Mouse (Mus musculus) CH12.LX (cell line): ENCODE results near the gene Olfr56.

Experiments used
- CTCF ChIP-seq, 2 experiments: IDR thresholded peaks in 1 of 2; conservative IDR thresholded peaks in 1 of 2; 2 replicates each; pipeline ENCODE4 v1.5.1; 2011 to 2012; ENCODE audit warnings: low read depth in 2 of 2, low read length in 2 of 2, improper control_type of control experiment in 1 of 2, inconsistent platforms in 1 of 2, mild to moderate bottlenecking in 1 of 2, moderate library complexity in 1 of 2
- EP300 ChIP-seq: IDR thresholded peaks from 2 replicates; pipeline ENCODE4 v1.6.1; 2011; ENCODE audit warnings: low read length, improper control_type of control experiment
- ETS1 ChIP-seq: conservative IDR thresholded peaks from 2 replicates; pipeline ENCODE4 v1.6.1; 2012; ENCODE audit warnings: low read depth, mild to moderate bottlenecking, inconsistent platforms, low read length, improper control_type of control experiment, moderate library complexity
- JUN ChIP-seq: IDR thresholded peaks from 2 replicates; pipeline ENCODE4 v1.6.1; 2011; ENCODE audit warnings: low read depth, mild to moderate bottlenecking, low read length, improper control_type of control experiment, moderate library complexity; ENCODE audit not compliant: insufficient read depth
- JUND ChIP-seq: conservative IDR thresholded peaks from 2 replicates; pipeline ENCODE4 v1.6.1; 2011; ENCODE audit warnings: low read depth, low read length, improper control_type of control experiment
- MYC ChIP-seq: IDR thresholded peaks from 2 replicates; pipeline ENCODE4 v1.6.1; 2011; ENCODE audit warnings: low read depth, mild to moderate bottlenecking, improper control_type of control experiment, low read length
- NELFE ChIP-seq: IDR thresholded peaks from 2 replicates; pipeline ENCODE4 v1.6.1; 2011; ENCODE audit warnings: low read depth, low read length, improper control_type of control experiment
- ZC3H11A ChIP-seq: IDR thresholded peaks from 2 replicates; pipeline ENCODE4 v1.6.1; 2012; ENCODE audit warnings: low read depth, mild to moderate bottlenecking, inconsistent platforms, low read length, improper control_type of control experiment

GRCm38 (mm10) chr11:49095367-49095766 lies 116.7 kb downstream of the Olfr56 start:
- no peak for TF ChIP-seq EP300
- no peak for TF ChIP-seq JUND
- no peak for TF ChIP-seq JUN
- no peak for TF ChIP-seq ZC3H11A
- no peak for TF ChIP-seq MYC
- TF ChIP-seq NELFE, result no peak
- TF ChIP-seq CTCF (conservative IDR thresholded peaks at IDR 0.05 in 1 of 2, IDR thresholded peaks at IDR 0.05 in 1 of 2; ENCODE audit: low read depth in 2 of 2, low read length in 2 of 2), result no peak
- TF ChIP-seq ETS1, result no peak
